ENCODE assay signal across 8 mouse cellular contexts in the genomic region with DNA sequence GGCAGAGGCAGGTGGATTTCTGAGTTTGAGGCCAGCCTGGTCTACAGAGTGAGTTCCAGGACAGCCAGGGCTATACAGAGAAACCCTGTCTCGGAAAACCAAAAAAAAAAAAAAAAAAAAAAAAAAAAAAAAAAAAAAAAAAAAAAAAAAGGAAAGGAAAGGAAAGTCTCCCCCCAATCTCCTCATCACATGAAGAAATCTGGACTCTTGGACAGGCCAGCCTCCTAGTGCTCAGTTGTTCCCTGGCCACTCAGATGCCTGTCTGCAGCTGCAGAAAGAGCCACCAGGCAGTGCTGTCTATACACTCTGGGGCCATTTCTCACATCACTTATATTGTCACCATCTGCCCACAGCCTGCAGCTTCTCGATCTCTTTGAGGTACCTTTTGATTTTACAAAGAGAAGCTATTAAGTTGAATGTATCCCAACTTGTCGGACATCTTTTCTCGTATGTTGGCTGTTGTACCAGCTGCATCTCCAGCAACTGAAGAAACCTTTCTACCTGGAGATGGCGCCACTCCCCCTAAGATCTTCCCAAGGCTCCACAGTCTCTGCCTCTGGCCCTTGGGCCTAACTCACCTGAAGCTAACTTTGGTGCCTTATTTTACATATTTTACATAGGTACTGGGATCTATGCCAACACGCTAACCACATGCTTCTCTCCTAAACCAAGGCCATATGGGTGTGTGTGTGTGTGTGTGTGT. TPM values are rescaled to one million over a fixed set of nuclear protein-coding genes. Genes with fewer than 3 reads are reported as not detected.
DNase-seq lines count a peak whose midpoint lies in the region; ATAC-seq and TF ChIP-seq lines count a peak whose summit lies in the region.

No protein-coding gene starts in this region.

- H3K9me3 ChIP-seq in heart, embryonic 10.5 days: no peaks in the 10 kb centered on the region
- no peaks in the 10 kb centered on the region for H3K9me3 ChIP-seq in lung, embryonic 14.5 days (ENCODE audit: low read depth, low read length)

- no peak for ATAC-seq in lung, embryonic 14.5 days (ENCODE audit: insufficient read depth)
- ATAC-seq in erythroid progenitor cell, adult 5-6 weeks (replicated peaks; ENCODE audit: low FRiP score, poor library complexity, severe bottlenecking): no peak

- no peaks in the 10 kb centered on the region for H3K27me3 ChIP-seq in heart, embryonic 10.5 days (ENCODE audit: insufficient read depth, poor library complexity, severe bottlenecking)
- no peaks in the 10 kb centered on the region for H3K27me3 ChIP-seq in lung, embryonic 14.5 days (ENCODE audit: insufficient read depth, low read length)

- TF ChIP-seq CTCF in lung, embryonic 14.5 days (IDR thresholded peaks at IDR 0.05; ENCODE audit: low read depth): peak; percentile 25

- 74% methylated on average over 6 of the region's 6 CpGs for WGBS in heart, embryonic 10.5 days
- 71% methylated on average over 5 of the region's 6 CpGs for WGBS in lung, embryonic 14.5 days

- H3K9ac ChIP-seq in lung, embryonic 14.5 days: no peak overlapping the region

- no peak overlapping the region for H3K27ac ChIP-seq in heart, embryonic 10.5 days
- no peak overlapping the region for H3K27ac ChIP-seq in lung, embryonic 14.5 days (ENCODE audit: low read depth)

- no peak overlapping the region for H3K4me3 ChIP-seq in heart, embryonic 10.5 days
- no peak overlapping the region for H3K4me3 ChIP-seq in lung, embryonic 14.5 days (ENCODE audit: low read depth, low read length)

- intact Hi-C loops in heart, postnatal 10 days (cut with DNase I): no loop called here

- H3K36me3 ChIP-seq in heart, embryonic 10.5 days: no peaks in the 10 kb centered on the region
- H3K36me3 ChIP-seq in lung, embryonic 14.5 days (ENCODE audit: insufficient read depth): no peaks in the 10 kb centered on the region

- H3K4me1 ChIP-seq in heart, embryonic 10.5 days: peaks cover 17% of the 10 kb centered on the region; the same call in 1 of the 2 replicates
- H3K4me1 ChIP-seq in lung, embryonic 14.5 days (ENCODE audit: insufficient read depth): no peaks in the 10 kb centered on the region

- DNase-seq in heart, postnatal 10 days: peak; percentile 35 to 63
- DNase-seq in heart, embryonic 10.5 days (ENCODE audit: low spot score): no peak
- peak; percentile 62 for DNase-seq in urinary bladder, postnatal 14 days (ENCODE audit: low spot score)
- no peak for DNase-seq in urinary bladder, adult 2 months (ENCODE audit: low spot score)
- peak; percentile 35 for DNase-seq in embryo, embryonic 10 days (ENCODE audit: low spot score)
- DNase-seq in lung, embryonic 14.5 days: peak; percentile 39
- DNase-seq in layer of hippocampus, adult 9-10 months (ENCODE audit: low spot score): no peak

- no peak overlapping the region for H3K4me2 ChIP-seq in lung, embryonic 14.5 days

RNA-seq across cellular contexts. Expression of a gene that starts 18.6 kb away (rescaled TPM):
- 10 to 100 TPM; 24.0 to 24.4 TPM for total RNA-seq in heart, postnatal 10 days (2021)
- polyA plus RNA-seq in heart, embryonic 10.5 days (2016; fragmentation: Nextera tagmentation; extraction: Ambion mirVana): 8.0 and 9.1 TPM in 2 replicates
- polyA plus RNA-seq in urinary bladder, adult 2 months (2012; rRNA removed): 12.8 and 15.0 TPM in 2 replicates
- polyA plus RNA-seq in lung, embryonic 14.5 days (2014; fragmentation: Nextera tagmentation; extraction: Ambion mirVana): 6.5 and 6.6 TPM in 2 replicates
- total RNA-seq in erythroid progenitor cell, adult 5-6 weeks (2015; ENCODE audit: low replicate concordance): 0.36 and 0.42 TPM in 2 replicates
- 0.76 and 2.1 TPM in 2 replicates for total RNA-seq in erythroid progenitor cell, adult 5-6 weeks (2017; ENCODE audit: low replicate concordance)

Comparison
In these comparisons a context has a peak if more than half of its experiments do, and no peak if none do; other contexts are left out.
1. DNase-seq: peak in heart, postnatal 10 days (2 of 2), urinary bladder, postnatal 14 days (single experiment), embryo, embryonic 10 days (single experiment) and lung, embryonic 14.5 days (single experiment); none in heart, embryonic 10.5 days (single experiment), urinary bladder, adult 2 months (single experiment) and layer of hippocampus, adult 9-10 months (single experiment).